Mouse (Mus musculus) cerebellum, postnatal 36 days (tissue): ENCODE measurements around the gene Gm44579.

Experiments
- DNase-seq, 2 experiments: peaks; one replicate each; pipeline ENCODE4 v3.0.0; 2021 to 2022; ENCODE audit warnings: mixed read lengths in 2 of 2

The Gm44579 gene

DNA sequence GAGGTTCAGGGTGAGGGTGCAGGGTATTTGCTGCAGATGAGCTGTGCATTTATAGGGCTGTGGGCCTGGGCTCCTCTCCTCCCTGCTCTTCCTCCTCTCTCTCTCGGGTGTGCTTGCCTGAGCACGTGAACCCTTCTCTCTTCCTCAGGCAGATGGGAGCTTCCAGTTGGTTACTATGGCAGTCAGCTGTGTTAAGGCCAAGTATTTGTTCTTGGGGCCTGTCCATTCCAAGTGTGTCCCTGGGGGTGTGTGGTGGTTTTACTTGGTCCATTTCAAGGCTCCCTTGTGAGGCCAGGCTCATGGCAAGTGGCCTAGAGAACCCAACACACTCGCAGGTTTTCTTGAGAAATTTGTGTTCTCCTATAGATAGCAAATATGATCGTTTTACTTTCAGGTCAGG, at the start of gene Gm44579, which contains the start of gene Olfr287:
Gene Gm44579, minus strand, starts transcription at position 101 of the 400 bp plus-strand sequence.
Gene Olfr287, minus strand, starts transcription at position 180 of the 400 bp plus-strand sequence.
- DNase-seq = no peak

GRCm38 (mm10) chr15:98257776-98258175, 37.0 kb upstream of the Gm44579 start:
- no peak for DNase-seq

GRCm38 (mm10) chr15:98257193-98257592, 36.4 kb upstream of the Gm44579 start, which contains the start of gene H1fnt:
Gene H1fnt, minus strand, starts transcription at chr15:98257293.
- no peak for DNase-seq

DNA sequence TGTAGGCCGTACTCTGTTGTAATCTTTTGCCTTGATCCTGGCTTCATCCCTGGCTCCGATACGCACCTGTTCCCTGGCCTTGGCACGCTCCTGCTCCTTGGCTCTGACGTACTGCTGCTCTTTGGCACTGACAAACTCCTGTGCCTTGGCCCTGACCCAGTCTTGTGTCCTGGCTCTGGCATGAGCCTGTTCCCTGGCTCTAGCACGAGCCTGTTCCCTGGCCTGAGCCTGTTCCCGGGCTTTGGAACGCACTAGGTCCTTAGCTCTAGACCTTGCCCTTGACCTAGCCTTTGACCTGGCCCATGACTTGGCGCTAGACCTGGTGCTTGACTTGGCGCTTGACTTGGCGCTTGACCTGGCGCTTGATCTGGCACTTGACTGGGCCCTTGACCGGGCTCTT, 35.5 kb upstream of the Gm44579 start:
- peak; percentile 51 to 55 for DNase-seq

DNA sequence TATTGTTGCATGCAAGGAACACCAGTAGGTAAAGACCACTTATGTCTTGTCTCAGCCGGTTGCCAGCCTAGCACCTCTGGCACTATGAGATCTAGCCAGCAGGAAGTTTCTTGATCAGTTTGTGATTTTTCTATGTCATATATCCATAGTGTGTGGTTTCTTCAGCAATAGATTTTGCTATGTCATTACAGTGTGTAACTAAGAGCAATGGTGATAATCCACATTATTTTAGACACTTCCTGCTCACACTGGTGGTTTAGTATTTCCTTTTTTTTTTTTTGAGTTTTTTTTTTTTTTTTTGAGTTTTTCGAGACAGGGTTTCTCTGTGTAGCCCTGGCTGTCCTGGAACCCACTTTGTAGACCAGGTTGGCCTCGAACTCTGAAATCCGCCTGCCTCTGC, 14.7 kb upstream of the Gm44579 start:
- DNase-seq = no peak

DNA sequence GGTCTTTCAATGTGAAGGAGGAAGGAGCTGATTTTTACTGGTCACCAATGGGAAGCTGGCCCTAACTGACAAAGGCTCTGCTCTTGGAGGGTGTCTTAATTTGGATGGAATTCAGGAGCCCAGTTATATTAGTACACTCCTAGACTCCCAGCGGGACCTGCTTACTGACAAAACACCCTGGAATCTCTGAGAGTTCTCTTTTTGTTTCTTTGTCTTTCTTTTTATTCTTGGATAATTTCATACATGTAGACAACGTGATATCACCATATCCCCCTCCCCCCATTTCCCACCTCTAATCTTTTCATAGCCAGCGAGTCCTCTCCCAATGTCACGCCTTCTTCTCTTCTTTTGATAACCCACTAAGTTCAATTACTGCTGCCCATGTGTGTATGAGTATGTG, 13.6 kb upstream of the Gm44579 start, which contains the start of gene Olfr286:
Gene Olfr286, minus strand, starts transcription at position 101 of the 400 bp plus-strand sequence.
- DNase-seq = no peak

GRCm38 (mm10) chr15:98226096-98226495, 5.3 kb upstream of the Gm44579 start:
- no peak for DNase-seq

DNA sequence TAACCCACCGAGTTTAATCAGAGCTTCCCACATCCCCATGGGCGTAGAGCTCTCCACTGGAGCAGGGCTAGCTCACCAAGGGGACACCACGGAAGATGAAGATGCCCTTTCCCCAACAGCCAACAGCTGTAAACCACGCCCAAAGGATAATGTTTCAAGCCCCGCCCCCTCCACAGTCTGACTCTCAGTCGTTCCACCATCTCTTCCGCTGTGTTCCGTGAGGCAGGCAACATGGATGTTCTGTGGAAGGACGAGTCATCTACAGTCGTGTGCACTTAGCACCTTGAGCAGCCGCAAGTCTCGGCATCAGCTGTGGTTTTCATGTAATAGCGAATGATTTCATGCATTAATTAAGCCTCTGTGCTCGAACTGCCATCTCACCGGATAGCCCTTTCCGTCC, 4.8 kb upstream of the Gm44579 start:
- DNase-seq = no peak

DNA sequence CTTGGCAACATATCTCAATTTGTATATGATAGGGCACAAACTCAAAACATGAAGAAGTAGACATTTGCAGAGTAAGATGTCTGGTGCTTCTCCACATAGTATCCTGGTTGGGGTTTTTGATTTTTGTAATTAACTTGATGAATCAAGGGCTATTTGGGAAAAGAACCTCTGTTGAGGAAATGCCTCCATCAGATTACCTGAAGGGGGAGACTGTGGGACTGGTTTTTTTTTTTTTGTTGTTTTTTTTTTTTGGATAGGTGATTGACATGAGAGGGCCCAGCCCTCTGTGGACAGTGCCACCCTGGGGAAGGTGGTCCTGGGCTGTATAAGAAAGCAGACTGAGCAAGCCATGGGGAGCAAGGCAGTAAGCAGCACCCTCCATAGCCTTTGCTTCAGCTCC, 1.6 kb upstream of the Gm44579 start:
- no peak for DNase-seq

DNA sequence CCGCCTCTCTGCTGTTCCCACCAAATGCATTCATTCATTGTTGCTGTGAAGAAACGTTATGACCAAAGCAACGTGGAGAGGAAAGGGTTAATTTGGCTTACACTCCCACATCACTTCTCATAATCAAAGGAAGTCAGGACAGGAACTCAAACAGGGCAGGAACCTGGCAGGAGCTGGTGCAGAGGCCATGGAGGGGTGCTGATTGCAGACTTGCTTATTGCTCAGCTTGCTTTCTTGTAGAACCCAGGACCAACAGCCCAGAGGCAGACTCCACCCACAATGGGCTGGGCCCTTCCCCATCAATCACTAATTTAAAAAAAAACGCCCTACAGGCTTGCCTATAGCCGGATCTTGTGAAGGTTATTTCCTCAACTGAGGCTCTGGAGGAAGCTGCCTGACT, 6.6 kb downstream of the Gm44579 start:
- no peak for DNase-seq

DNA sequence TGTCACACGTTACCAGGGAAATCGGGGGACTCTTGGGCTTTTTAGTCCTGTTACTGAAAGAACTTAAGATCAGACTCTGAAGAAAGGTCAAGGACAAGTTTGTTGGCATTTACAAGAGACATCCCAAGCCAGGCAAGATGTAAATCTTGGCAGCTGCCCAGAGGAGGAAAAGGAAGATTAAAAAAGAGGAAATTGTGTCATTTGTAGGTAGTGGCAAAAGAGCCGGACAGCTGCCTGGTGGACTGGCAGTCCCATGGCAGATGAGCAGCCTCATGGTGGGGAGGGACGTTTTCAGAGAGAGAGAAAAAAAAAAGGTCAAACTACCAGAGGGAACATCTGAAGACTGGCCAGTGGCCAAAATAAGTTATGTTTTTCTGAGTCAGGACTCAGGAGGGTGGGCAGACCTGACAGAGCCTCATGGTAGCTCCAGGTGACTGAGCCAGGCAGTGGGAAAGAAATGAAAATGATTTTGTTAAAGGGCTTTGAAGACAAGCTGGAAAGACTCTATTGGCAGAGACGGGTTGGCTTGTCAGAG, 7.4 kb downstream of the Gm44579 start:
- DNase-seq = no peak

DNA sequence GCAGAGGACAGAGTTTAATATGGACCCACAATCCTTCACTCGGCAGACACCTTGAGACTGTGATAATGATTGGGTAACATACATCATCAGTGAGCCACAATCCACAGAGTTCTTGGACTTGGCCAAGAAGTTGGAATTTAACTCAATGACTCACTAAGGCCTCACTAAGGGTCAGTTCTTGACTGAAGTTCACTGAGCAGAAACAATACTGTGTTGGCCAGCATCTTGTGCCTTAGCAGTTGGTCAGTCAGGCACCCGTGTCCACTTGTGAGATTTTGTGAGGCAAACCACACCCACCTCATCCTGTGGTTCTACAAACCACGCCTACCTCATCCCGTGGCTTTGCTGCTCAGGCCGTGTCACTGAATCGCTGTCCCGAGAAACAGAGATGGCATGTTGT, 11.1 kb downstream of the Gm44579 start:
- no peak for DNase-seq

GRCm38 (mm10) chr15:98195442-98195841, 25.3 kb downstream of the Gm44579 start, which contains the start of gene Olfr288:
Gene Olfr288, minus strand, starts transcription at chr15:98195542.
- DNase-seq = no peak

DNA sequence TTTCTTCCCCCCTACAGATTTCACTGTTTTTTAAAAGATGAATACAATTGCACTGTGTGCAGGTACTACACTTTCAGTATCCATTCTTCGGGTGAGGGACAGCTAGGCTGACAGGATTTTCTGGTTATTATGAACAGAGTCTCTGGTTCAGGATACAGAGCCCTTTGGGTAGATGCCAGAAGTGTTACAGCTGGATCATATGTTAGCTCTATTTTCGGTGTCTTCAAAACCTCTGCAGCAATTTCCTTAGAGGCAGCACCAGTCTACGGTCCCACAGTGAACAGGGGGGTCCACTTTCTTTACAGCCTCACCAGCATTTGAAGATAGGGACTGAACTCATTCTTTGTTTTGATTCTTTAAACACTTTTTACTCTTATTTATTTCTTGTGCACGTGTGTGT, 36.3 kb downstream of the Gm44579 start:
- no peak for DNase-seq

GRCm38 (mm10) chr15:98181856-98182570, 38.8 kb downstream of the Gm44579 start:
- DNase-seq = peak; percentile 13 to 23

- peak; percentile 95 to 97 for DNase-seq
These were observed 39.6 kb downstream of the Gm44579 start for GRCm38 (mm10) chr15:98181132-98181711.

DNA sequence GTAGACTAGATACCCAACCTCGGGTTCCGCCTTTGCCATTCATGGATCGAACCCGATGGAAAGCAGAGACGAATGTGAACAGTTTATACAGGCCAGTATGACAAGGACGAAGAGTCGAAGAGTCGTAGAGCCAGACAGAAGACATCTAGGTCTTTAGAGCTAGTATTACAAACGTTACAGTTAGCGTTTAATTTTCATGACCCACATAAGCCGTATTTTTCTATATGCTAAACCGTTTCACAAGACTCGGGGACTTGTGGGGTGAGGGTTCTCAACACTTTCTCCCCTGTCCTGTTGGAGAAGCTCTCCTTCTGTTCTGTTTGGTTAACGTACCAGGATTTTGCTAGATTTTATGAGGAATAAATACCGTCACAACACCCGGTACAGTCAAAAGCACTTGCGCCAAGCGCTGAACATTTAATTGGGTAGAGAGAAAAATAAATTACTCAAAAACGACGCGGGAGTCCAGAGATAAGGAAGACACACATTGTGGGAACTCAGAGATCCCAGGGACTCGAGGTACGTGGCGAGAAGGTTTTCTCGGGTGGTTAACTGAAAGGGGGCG, 40.1 kb downstream of the Gm44579 start:
- peak; percentile 9 to 20 for DNase-seq

DNA sequence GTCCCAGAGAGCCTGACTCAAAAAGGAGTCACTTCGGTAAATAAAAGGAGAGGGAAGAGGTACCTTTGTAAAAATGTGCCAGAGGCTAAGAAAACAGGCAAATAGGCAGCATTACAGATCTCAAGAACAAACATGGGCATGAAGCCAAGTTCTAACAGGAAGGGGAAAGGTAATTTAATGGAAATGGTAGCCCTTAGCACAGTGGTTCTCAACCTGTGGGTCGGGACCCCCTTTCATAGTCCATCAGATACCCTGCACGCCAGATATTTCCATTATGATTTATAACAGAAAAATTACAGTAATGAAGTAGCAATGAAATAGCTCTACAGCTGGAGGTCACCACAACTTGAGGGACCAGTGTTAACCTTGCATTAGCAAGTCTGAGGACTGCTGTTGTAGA, 43.5 kb downstream of the Gm44579 start:
- no peak for DNase-seq

GRCm38 (mm10) chr15:98173821-98174220, 47.0 kb downstream of the Gm44579 start:
- DNase-seq = peak; percentile 24 to 51

DNA sequence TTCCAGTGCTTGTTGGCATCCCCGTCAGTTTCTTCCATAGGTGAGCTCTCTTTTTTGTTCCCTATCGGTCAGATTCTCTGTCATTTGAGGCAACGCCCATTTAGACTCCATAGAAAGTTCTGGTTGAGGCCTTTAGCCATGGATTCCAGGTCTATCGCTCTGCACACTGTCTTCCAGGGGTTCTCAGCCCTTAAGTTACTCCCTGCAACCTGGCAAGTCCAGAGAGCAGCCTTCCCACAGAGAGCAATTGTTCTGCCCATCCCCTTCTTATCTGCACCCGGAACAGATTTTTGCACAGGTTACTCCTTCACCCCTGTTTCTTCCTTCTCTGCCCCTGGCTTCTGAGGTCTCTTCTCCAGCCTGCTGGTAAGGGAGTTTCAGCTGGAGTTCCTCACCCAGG, 48.7 kb downstream of the Gm44579 start:
- DNase-seq = no peak

GRCm38 (mm10) chr15:98170917-98171316, 49.9 kb downstream of the Gm44579 start:
- no peak for DNase-seq

- no peak for DNase-seq
These were observed 50.4 kb downstream of the Gm44579 start for GRCm38 (mm10) chr15:98170365-98170764.

- peak in 1 of 2 experiments; percentile 14 for DNase-seq
These were observed 52.2 kb downstream of the Gm44579 start for GRCm38 (mm10) chr15:98168622-98169004.
